28 mouse cellular contexts compared by ENCODE assay signal in the genomic region with DNA sequence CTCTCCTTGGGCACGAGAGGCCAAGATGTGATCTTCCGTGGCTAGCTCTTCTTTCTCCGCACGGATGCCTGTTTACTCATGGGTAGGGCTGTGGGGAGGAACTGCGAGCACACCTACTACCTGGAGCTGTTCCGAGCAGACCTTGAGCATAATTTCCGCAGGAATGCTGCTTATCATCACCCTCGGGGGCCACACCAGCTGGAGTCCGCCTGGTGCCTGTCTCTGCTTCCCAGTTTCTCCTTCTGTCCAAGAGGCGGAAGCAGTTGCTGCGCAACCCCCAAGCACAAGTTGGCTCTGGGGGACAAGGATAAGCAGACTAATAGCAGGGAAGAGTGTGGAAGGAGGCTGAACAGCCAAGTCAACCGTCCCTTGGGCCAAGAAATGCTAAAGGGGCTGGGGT. TPM values are rescaled to one million over a fixed set of nuclear protein-coding genes. Genes with fewer than 3 reads are reported as not detected.
DNase-seq lines count a peak whose midpoint lies in the region; ATAC-seq lines count a peak whose summit lies in the region.
"Had no signal": no experiment of that assay in that cellular context is flagged by ENCODE, and none has a peak within 500 bp of the region (broad histone marks: within the 10 kb centered on the region; RNA-seq: fewer than 3 reads in every experiment).

No protein-coding gene starts in this region.

- H3K4me3 ChIP-seq in heart, embryonic 15.5 days = no peak overlapping the region
- H3K4me3 ChIP-seq in intestine, embryonic 16.5 days (ENCODE audit: low read length) = no peak overlapping the region
- H3K4me3 ChIP-seq: embryonic facial prominence, embryonic 10.5 days; midbrain, embryonic 10.5 days; myocyte; neural tube, embryonic 13.5 days; stomach, embryonic 15.5 days had no signal

- 28% methylated on average over 12 of the region's 12 CpGs for WGBS in heart, embryonic 15.5 days
- WGBS in intestine, embryonic 16.5 days = 50% methylated on average over 12 of the region's 12 CpGs

- no peak for ATAC-seq in heart, embryonic 15.5 days (replicated peaks; ENCODE audit: insufficient number of reproducible peaks, insufficient read depth, low FRiP score, low read depth)
- ATAC-seq in intestine, embryonic 16.5 days = peak; percentile 81
- no peak for ATAC-seq in frontal cortex, adult (ENCODE audit: low TSS enrichment)
- ATAC-seq: forebrain, postnatal 0 days; hindbrain, postnatal 0 days; lung, postnatal 0 days; midbrain, embryonic 16.5 days had no signal

- H3K9me3 ChIP-seq in heart, embryonic 15.5 days (replicated peaks) = no peaks in the 10 kb centered on the region
- H3K9me3 ChIP-seq in intestine, embryonic 16.5 days (ENCODE audit: control insufficient read depth, low read length) = no peaks in the 10 kb centered on the region
- H3K9me3 ChIP-seq: embryonic facial prominence, embryonic 10.5 days; midbrain, embryonic 10.5 days; neural tube, embryonic 13.5 days; stomach, embryonic 15.5 days had no signal

- H3K27me3 ChIP-seq in heart, embryonic 15.5 days = no peaks in the 10 kb centered on the region
- no peaks in the 10 kb centered on the region for H3K27me3 ChIP-seq in intestine, embryonic 16.5 days (replicated peaks; ENCODE audit: control insufficient read depth, insufficient read depth, low read length)
- H3K27me3 ChIP-seq: neural tube, embryonic 13.5 days; stomach, embryonic 15.5 days had no signal

- peak; percentile 45 for DNase-seq in lung, postnatal 10 days
- no peak for DNase-seq in lung, adult 18-20 months
- DNase-seq in spleen, adult 18-20 months = no peak
- DNase-seq in ovary, adult 18-20 months (ENCODE audit: low spot score) = no peak
- DNase-seq: adrenal gland, adult 2 months; cerebellum, adult 11 months; cerebellum, adult 9-11 months; forebrain, postnatal 0 days; kidney, adult 18-20 months; right cerebral cortex, postnatal 4 days; thymus, adult 2 months had no signal

- H3K27ac ChIP-seq in heart, embryonic 15.5 days = no peak overlapping the region
- no peak overlapping the region for H3K27ac ChIP-seq in intestine, embryonic 16.5 days (ENCODE audit: low read length)
- H3K27ac ChIP-seq: embryonic facial prominence, embryonic 10.5 days; hindbrain, postnatal 0 days; midbrain, embryonic 10.5 days; neural tube, embryonic 13.5 days; stomach, embryonic 15.5 days had no signal

- no peak overlapping the region for H3K9ac ChIP-seq in heart, embryonic 15.5 days
- no peak overlapping the region for H3K9ac ChIP-seq in intestine, embryonic 16.5 days (ENCODE audit: low read depth, low read length)
- H3K9ac ChIP-seq: forebrain, postnatal 0 days; neural tube, embryonic 13.5 days; stomach, embryonic 15.5 days had no signal

- no peaks in the 10 kb centered on the region for H3K36me3 ChIP-seq in heart, embryonic 15.5 days
- no peaks in the 10 kb centered on the region for H3K36me3 ChIP-seq in intestine, embryonic 16.5 days (ENCODE audit: control insufficient read depth, insufficient read depth, low read length)
- H3K36me3 ChIP-seq: embryonic facial prominence, embryonic 10.5 days; midbrain, embryonic 10.5 days; neural tube, embryonic 13.5 days; stomach, embryonic 15.5 days had no signal

- H3K4me1 ChIP-seq in heart, embryonic 15.5 days (replicated peaks) = peaks cover 18% of the 10 kb centered on the region
- H3K4me1 ChIP-seq in intestine, embryonic 16.5 days (ENCODE audit: control insufficient read depth, insufficient read depth, low read length) = peaks cover 6% of the 10 kb centered on the region
- H3K4me1 ChIP-seq: neural tube, embryonic 13.5 days; stomach, embryonic 15.5 days had no signal

- peak overlapping the region; percentile 42 for H3K4me2 ChIP-seq in heart, embryonic 15.5 days
- peak overlapping the region; percentile 28 for H3K4me2 ChIP-seq in intestine, embryonic 16.5 days (ENCODE audit: low read depth, low read length)
- H3K4me2 ChIP-seq: neural tube, embryonic 13.5 days; stomach, embryonic 15.5 days had no signal

RNA-seq across cellular contexts. Expression of gene E030018B13Rik, which starts 42.8 kb away (rescaled TPM):
- 0.14 and 0.20 TPM in 2 replicates for polyA plus RNA-seq in heart, embryonic 15.5 days (2015; fragmentation: Nextera tagmentation; extraction: Ambion mirVana)
- not detected in 2 replicates for polyA plus RNA-seq in intestine, embryonic 16.5 days (2015; fragmentation: Nextera tagmentation; extraction: Ambion mirVana)
- polyA plus RNA-seq: adrenal gland, adult 2 months; embryonic facial prominence, embryonic 10.5 days; forebrain, postnatal 0 days; hindbrain, postnatal 0 days; kidney, embryonic 16.5 days; large intestine, adult 2 months; limb, embryonic 11.5 days; liver, adult 2 months; liver, embryonic 16.5 days; midbrain, embryonic 10.5 days; midbrain, embryonic 16.5 days; thymus, adult 2 months; urinary bladder, adult 2 months had no signal
